Mouse (Mus musculus): ENCODE results near the gene Gm28308. TPM values are rescaled to one million over a fixed set of nuclear protein-coding genes. Genes with fewer than 3 reads are reported as not detected.

Gene Gm28308
- polyA plus RNA-seq (2014; fragmentation: Illumina TruSeq; extraction: RNeasy Lipid Tissue Mini Kit (QIAGEN cat#74804); ENCODE audit: insufficient read depth, low read depth, low replicate concordance), result 0.42 TPM

DNA sequence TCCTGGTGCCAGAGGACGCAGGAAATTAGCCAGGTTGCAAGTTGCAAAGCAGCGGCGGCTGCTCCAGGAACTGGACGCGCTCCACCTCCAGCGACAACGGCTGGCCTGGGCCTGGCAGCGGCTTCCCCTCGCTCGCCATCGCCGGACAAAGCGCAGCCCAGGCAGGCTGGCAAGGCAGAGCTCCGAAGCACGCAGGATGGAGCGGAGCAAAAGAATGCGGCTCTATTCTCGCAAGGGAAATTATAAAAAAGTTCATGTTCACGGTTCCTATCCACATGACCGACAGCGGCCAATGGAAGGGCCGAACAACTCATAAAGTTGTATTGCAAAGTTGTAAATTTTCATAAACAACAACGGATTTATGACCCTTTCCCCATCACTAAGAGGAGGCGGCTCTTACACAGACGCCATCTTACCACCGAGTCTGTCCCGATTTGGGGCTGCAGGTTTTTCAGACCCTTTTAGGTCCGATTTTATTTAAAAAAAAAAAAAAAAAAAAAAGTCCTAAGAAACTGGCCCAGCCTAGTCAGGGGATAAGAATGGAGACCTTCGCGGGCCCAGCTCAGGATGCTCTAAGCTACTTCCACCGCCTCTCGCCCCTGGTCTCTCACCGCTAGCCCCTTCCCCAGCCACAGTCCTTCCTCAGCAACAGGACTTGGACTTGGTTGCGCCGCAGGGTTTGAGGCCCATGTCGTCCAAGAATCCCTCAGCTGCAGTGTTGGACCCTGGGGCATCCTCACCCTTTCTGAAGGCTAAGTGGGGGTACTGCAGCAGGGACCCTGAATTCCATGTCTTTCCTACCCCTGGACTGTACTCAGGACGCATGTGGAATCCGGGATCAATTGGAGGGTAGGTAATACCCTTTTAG lies at the start of gene Gm28308, which contains the start of gene Hoxa3:
Gene Gm28308 (minus strand): TSS at position 221 of the 868 bp plus-strand sequence.
Gene Hoxa3 (minus strand): TSS at position 218 of the 868 bp plus-strand sequence.

DNA sequence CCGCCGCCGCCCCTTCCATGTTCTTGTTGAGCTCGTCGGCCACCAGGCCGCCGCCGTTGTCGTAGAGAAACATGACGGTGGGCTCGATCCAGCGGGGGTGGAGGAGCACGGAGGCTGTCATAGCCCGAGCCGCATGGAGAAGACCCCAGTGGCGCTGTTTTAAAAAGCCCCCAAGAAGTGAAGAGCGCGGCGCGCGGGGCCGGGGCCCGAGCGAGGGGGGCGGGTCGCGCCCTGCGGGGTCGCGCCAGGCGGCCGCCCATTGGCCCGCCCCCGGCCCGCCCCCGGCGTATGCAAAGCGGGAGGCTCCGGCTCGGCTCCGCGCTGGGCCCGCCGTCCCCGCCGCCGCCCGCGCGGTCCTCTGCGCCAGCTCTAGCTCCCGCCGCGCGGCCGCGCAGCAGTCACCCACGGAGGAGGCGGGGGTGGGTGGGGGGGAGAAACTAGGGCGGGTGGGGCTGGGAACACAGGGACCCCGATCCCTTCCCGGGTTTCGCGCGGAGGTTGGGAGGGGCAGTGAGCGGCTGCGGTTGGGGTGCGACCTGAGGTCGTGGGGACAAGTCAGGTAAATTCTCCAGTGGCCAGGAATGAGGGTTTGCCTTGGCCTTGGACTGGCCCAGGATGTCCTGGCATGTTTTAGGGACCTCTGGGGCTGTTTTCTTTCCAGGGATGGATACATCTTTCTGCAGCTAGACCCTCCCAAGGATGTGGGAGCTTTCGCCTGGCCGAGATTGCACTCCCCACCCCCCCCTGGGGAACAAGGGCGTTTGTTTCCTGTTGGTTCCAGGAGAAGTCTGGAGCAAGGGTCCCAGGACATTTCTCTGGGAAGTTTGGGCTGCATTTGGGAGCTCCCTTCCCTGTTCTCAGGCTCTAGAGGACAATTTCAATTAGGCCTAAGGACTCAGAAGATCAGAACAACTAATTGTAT lies 47.8 kb upstream of the Gm28308 start, which contains the start of gene Hoxa13:
Gene Hoxa13 (minus strand): TSS at position 227 of the 922 bp plus-strand sequence.

DNA sequence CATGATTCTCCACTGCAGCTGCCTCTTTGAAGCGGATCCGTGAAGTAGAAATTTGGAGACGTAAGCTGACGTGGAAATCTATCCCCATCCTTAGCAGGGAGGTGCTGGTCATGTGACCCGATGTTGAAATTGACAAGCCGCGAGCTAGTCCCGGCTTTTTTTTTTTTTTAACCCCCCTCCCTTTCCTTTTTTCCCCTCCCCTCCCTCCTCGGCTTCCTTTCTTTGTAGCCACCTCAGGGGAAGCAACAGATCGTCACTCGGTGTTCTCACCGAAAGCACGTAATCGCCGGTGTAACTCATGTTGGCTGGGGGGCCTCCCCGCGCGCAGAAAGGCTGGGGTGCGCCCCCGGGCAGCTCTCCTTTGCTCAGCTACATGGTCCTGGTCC lies 32.6 kb upstream of the Gm28308 start, which contains the start of gene Hoxa11:
Gene Hoxa11 (minus strand): TSS at position 54 of the 386 bp plus-strand sequence.

DNA sequence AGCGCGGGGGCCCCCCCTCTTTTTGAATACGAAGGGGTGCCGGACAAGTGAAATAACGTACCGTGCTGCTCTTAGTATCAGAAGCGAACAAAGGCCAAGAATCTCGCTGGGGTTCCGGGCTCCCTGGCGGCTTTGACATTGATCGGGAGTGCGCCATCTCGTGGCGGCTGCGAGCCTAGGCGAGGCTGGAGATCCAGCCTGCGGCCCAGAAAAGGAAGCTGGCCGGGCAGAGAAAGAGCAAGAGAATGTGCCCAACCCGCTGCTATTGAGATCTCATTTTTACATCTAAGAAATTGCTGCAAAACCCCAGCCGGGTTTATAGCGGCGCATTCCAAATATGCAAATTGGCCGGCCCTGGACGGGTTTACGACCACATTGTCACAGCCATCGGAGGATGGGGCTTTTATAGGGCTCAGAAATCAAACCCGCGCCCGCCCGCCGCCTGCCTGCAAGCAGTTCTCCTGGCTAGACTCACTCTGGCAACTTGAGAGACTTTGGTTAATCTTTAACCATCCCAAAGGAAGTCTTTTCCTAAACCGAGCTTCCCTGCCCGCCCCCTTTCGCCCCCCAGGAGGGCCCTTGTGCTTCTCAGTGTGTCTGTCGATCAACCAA lies 27.4 kb upstream of the Gm28308 start, which contains the start of gene Hoxa10:
Gene Hoxa10 (minus strand): TSS at position 466 of the 612 bp plus-strand sequence.

DNA sequence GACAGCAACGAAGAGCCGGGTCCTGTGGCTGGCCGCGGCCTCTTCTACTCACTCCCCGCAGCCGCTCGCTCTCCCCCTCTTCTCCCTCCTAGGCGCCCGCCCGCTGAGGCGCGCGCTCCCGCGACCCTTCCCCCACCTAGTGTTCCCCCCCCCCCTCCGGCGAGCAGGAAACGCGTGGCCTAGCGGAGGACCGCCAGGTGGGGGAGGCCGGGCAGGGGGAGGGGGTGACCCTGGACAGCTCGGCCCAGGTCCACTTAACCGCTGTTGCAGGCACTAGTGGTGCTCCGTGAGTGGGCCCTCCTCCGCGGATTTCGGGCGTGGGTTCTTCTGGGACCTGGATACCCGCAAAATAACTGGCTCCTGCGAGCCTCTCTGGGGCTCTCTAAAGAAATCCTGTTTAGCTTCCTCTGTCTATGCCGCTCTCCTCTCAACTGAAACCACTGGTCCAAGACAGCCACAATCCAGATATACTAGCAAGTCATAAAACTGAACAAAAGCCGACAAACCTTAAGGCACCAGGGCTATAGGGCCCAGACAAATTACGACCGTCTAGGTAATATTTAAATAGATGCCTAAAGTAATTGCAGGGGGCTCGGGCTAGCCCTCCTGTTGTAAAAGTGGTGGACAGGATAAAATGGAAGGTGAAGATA lies 17.5 kb upstream of the Gm28308 start, which contains the start of gene Hoxa9:
Gene Hoxa9 (minus strand): TSS at position 574 of the 650 bp plus-strand sequence.

DNA sequence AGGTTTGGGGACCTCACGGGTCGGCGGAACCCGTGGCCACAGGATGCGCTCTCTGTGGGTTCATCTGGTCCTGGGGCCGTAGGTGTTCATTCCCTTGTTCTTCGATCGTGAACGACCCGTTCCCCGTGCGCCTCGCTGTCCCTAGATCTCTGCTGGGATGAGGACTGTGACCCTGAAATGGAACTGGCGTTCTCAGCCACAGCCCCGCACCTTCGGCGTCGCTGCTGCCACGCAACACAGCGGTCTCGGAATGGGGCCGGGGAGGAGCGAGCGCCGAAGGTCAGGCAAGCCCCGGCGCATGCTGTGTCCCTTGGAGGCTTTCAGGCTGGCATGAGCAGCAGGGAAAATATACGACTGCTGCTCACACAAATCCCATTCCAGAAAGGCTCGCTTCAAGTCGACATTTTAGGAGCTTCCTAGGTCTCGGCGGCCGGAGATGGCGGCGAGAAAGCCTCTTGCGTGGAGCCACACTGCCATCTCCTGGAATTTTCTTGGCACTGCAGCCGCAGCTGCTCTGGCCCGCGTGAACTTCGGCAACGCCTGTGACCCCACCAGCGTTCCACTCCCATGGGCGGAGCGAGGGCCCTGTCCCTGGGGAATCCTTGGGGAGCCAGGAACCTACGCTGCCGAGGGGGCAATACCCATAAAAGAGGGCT lies 8.3 kb upstream of the Gm28308 start, which contains the start of gene Hoxa7:
Gene Hoxa7 (minus strand): TSS at position 518 of the 656 bp plus-strand sequence.

DNA sequence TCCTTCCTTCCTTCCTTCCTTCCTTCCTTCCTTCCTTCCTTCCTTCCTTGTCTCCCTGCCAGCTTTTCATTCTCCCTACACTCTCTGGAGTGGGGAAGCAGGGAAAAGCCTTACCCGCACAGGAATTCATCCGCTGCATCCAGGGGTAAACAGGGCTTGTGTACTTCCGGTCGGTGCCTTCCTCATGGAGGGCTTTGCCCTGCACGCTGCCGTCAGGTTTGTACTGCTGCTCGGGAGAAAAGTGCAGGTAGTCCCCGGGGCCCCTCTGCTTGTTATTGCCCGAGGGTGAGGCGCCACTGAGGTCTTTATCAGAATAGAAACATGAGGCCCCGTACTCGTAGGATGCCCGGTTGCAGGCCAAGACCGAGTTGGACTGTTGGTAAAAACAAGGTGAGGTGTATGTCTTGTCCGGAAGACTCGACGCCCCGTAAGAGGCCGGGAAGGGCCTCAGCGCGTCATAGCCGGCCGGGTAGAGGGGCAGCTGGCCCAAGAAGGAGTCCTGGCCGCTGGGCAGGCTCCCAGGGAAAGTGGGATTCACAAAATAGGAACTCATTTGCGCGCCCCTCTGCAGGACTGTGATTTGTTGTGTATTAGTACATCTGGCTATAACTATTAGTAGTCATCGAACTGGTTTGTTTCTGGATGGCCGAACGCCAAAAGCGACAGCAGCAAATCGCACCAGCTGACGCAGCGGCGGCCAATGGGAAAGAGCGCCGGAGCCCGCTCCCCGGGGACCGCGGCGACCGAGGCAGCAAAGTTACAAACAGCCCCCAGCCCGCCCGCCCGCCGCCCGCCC lies 4.9 kb downstream of the Gm28308 start, which contains the start of gene Hoxa6:
Gene Hoxa6 (minus strand): TSS at position 651 of the 796 bp plus-strand sequence.

DNA sequence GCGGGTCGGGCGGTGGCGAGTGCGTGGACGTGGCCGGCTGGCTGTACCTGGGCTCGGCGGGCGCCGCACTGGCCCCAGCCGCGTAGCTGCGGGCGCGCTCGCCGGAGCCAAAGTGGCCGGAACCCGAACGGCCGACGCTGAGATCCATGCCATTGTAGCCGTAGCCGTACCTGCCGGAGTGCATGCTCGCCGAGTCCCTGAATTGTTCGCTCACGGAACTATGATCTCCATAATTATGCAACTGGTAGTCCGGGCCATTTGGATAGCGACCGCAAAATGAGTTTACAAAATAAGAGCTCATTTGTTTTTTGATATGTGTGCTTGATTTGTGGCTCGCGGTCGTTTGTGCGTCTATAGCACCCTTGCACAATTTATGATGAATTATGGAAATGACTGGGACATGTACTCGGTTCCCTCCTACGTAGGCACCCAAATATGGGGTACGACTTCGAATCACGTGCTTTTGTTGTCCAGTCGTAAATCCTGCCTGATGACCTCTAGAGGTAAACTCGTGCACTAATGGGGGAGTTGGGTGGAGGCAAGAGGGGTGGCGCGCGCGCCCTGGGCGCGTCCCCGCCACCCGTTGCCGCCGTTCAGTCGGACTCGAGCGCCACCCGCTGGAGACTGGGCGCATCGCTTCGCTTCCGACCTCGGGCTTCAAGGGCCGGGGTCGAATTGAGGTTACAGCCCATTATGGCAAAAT lies 8.9 kb downstream of the Gm28308 start, which contains the start of gene Hoxa5:
Gene Hoxa5 (minus strand): TSS at position 538 of the 703 bp plus-strand sequence.

DNA sequence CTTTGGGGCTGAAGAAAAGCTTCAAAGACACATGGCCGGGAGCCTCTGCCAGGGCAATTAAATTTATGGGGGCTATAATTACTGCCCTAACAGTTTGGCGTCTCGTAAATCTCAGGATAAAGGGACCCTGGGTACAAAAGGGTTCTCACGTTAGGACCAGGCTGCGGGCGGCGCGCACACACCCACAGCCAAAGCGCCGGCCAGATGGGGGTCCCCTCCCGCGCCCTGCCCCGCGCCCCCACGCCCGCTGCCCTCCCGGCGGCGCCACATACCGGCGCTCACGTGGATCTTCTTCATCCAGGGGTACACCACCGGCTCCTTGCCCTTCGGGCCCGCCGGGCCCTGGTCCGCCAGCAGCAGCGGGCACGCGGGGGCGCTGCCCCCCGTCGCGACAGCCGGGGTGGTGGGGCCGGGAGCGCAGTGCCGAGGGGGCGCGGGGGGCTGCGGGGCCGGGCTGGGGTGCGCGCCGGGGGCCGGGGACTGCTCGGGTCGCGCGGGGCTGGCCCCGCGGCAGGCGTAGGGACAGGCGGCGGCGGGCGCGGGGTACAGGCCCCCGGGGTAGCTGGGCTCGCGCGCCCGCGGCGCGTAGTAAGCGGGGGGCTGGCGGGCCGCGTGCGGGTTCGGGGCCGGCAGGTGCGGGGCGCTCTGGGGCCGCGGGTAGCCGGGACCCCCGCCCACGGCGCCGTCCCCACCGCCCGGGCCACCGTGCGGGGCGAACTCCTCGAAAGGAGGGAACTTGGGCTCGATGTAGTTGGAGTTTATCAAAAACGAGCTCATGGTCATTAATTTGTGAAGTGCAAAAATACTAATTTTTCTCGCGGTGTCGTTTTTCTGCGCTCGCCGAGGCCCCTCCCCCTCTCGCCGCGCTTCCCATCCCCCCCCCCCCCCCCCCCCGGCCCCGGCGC lies 22.0 kb downstream of the Gm28308 start, which contains the start of gene Hoxa4:
Gene Hoxa4 (minus strand): TSS at position 848 of the 905 bp plus-strand sequence.

DNA sequence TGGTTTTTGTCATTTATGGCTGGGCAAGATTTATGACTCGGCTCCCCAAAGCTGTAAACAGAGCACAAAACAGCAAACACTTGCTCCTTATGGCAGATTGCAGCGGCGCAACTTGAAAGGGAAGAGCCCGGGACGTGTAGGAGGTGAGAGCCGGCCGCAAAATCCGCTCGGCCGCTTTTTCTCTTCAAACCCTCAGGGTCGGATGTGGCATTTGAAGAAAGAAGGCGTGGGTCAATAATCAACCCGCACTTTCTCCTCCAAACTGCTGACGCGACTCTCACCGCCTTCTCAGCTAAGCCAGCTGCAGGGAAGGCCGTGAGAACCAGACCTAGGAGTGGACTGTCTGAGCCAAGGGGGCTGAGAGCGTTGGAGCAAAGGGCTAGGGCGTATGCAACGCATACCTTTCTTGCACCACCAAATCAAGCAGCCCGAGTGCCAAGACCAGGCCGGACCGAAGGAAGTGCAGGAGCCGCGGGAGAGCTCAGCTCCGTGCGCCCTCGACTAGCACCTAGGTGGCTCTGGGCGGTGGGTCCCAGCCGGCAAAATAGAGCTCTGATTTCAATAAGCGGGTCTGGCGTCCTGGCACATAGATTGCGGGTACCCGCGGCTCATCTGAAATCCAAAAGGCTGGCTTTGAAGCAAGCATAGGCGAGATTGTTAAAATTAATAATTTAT lies 35.9 kb downstream of the Gm28308 start, which contains the start of gene 5730596B20Rik:
Gene 5730596B20Rik (plus strand): TSS at position 438 of the 675 bp plus-strand sequence.

DNA sequence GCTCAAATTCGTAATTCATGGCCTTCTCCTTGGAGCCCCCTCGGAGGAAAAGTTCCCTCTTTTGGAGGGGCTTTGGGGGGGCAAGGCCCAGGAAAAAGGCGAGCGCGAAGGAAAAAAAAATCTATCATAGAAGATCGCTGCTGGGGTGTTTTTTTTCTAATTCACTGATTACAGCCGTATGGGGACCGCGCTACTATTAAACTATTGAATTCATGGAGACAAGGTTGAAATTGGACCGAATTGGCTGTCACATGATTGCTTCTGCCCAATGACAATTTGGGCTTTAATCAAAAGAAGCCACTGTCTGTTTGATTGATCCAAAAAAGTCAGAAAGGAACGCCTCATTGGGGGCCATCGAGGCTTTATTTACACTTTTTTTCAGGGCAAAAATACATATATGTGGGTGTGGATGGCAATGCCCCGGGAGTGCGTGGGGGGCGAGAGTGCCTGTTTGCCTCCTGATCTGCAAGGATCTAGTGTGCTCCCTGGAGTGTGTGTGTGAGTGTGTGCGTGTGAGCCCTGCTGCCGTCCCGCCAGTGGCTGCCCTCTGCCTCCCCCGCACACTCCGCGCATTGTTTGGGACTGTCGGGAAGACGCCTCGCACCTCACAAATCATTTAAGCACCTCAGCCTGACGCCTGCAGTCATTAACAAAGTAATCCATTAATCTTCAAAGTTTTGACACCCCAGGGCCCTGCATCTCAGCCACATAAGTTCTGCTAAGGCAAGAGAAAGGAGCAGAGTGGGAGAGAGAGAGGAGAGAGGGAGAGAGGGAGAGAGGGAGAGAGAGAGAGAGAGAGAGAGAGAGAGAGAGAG lies 48.3 kb downstream of the Gm28308 start, which contains the start of gene Hoxa2:
Gene Hoxa2 (minus strand): TSS at position 206 of the 815 bp plus-strand sequence.

DNA sequence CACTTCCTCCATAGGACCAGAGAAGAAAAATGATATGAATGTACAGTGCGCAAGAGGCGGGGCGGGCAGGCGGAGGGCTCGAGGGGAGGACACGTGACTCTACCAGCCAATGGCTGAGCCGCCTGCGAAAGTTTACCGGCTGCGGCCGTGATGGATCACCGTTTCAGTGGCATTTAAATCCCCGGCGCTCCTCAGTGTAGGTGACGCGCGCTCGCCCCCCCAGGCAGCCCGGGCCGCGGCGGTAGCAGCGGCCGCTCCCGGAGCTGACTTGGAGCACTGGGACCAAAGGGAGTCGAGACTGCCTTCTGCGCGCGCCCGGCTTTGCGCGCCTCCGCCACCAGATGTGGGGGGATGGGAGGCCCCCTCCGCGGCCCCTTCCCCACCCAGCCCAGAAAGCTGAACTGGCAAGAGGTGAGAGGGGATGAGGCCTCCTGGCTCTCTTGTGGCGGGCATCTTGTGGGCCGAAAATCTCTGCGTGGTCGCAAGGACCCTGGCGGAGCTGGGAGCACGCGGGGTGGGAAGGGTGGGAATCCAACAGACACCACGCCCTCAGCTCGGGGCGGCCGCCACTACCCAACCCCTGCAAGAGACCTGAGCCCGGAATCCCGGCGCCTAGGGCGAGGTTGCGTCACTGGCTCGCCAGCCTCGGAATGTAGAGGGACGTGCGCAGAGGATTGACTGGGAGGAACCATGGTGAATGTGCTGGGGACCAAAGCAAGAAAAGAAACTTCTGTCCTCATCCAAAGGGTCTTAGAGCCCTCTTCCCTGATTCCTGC lies 54.7 kb downstream of the Gm28308 start, which contains the start of gene Hoxa1:
Gene Hoxa1 (minus strand): TSS at position 42 of the 776 bp plus-strand sequence.

